ENCODE assay signal across 27 mouse cellular contexts in the genomic region with DNA sequence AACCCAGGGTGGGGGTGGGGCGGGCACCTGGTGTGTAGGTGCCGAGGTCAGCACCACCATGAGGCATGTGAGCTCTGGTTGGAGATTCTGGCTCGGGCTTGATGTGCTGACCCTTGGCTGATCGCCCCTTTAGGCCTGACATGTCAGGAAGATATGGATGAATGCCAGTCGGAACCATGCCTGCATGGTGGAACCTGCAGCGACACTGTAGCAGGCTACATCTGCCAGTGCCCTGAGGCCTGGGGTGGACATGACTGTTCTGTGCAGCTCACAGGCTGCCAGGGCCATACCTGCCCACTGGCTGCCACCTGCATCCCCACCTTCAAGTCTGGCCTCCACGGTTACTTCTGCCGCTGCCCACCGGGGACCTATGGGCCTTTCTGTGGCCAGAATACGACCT. TPM values are rescaled to one million over a fixed set of nuclear protein-coding genes. Genes with fewer than 3 reads are reported as not detected.
DNase-seq lines count a peak whose midpoint lies in the region; ATAC-seq and TF ChIP-seq lines count a peak whose summit lies in the region.
"Had no signal": no experiment of that assay in that cellular context is flagged by ENCODE, and none has a peak within 500 bp of the region (broad histone marks: within the 10 kb centered on the region; RNA-seq: fewer than 3 reads in every experiment).

No protein-coding gene starts in this region.

- 0 out of 2 replicates have a peak, but pooled peaks cover 14% of the 10 kb centered on the region for H3K27me3 ChIP-seq in lung, postnatal 0 days (replicated peaks; ENCODE audit: insufficient read depth, low read length)

- DNase-seq in cerebellum, adult 18-20 months = peak; percentile 44 to 45
- peak; percentile 41 for DNase-seq in cerebellum, adult 8-10 months
- DNase-seq in cerebellum, postnatal 10 days = peak; percentile 65 to 66
- no peak for DNase-seq in heart, postnatal 36 days
- no peak for DNase-seq in embryo, embryonic 11 days
- DNase-seq in lung, postnatal 0 days (ENCODE audit: low spot score) = no peak
- DNase-seq: adrenal gland, adult 8-10 months; adrenal gland, postnatal 25 days; B cell, adult 2 months; forebrain, postnatal 0 days; gastrocnemius, postnatal 25 days; heart, adult 18-20 months; heart, postnatal 10 days; heart, postnatal 4 days; kidney, adult 18-20 months; kidney, adult 9 months had no signal

- no peak overlapping the region for H3K9ac ChIP-seq in lung, postnatal 0 days (replicated peaks; ENCODE audit: low read depth)
- H3K9ac ChIP-seq: embryonic facial prominence, embryonic 12.5 days; embryonic facial prominence, embryonic 15.5 days; forebrain, postnatal 0 days; heart, embryonic 12.5 days; heart, embryonic 15.5 days; hindbrain, embryonic 14.5 days had no signal

- H3K9me3 ChIP-seq in lung, postnatal 0 days (ENCODE audit: low read length) = no peaks in the 10 kb centered on the region
- H3K9me3 ChIP-seq: embryonic facial prominence, embryonic 12.5 days; embryonic facial prominence, embryonic 15.5 days; heart, embryonic 12.5 days; heart, embryonic 15.5 days had no signal

- TF ChIP-seq EP300 in lung, postnatal 0 days (IDR thresholded peaks at IDR 0.05) = no peak

- TF ChIP-seq CTCF in lung, postnatal 0 days (IDR thresholded peaks at IDR 0.05) = no peak

- no peak overlapping the region for H3K4me3 ChIP-seq in lung, postnatal 0 days (ENCODE audit: low read depth, low read length)
- H3K4me3 ChIP-seq: embryonic facial prominence, embryonic 12.5 days; embryonic facial prominence, embryonic 15.5 days; heart, embryonic 12.5 days; heart, embryonic 15.5 days had no signal

- 85% methylated on average over 10 of the region's 10 CpGs for WGBS in lung, postnatal 0 days

- no peak for ATAC-seq in cerebellum, adult (ENCODE audit: insufficient number of reproducible peaks, low FRiP score, low TSS enrichment)
- ATAC-seq in lung, postnatal 0 days = no peak
- ATAC-seq: forebrain, embryonic 14.5 days; forebrain, postnatal 0 days; hindbrain, postnatal 0 days; inflammation-experienced regulatory T-cells, adult 6 months; intestine, embryonic 16.5 days had no signal

- H3K4me2 ChIP-seq in lung, postnatal 0 days (replicated peaks; ENCODE audit: low read depth, low read length) = no peak overlapping the region
- H3K4me2 ChIP-seq: embryonic facial prominence, embryonic 12.5 days; embryonic facial prominence, embryonic 15.5 days; heart, embryonic 12.5 days; heart, embryonic 15.5 days; hindbrain, embryonic 14.5 days had no signal

- no peaks in the 10 kb centered on the region for H3K4me1 ChIP-seq in lung, postnatal 0 days (ENCODE audit: insufficient read depth, low read depth, low read length)
- H3K4me1 ChIP-seq: embryonic facial prominence, embryonic 12.5 days had no signal

- H3K27ac ChIP-seq in lung, postnatal 0 days (ENCODE audit: low read length) = no peak overlapping the region
- H3K27ac ChIP-seq: embryonic facial prominence, embryonic 12.5 days; embryonic facial prominence, embryonic 15.5 days; heart, embryonic 15.5 days; hindbrain, embryonic 14.5 days; hindbrain, postnatal 0 days had no signal

- no peaks in the 10 kb centered on the region for H3K36me3 ChIP-seq in lung, postnatal 0 days (ENCODE audit: insufficient read depth, low read length)
- H3K36me3 ChIP-seq: embryonic facial prominence, embryonic 12.5 days; embryonic facial prominence, embryonic 15.5 days; heart, embryonic 15.5 days had no signal

- intact Hi-C loops in heart, postnatal 36 days (cut with DNase I) = no loop called here

RNA-seq across cellular contexts. Expression of a gene that starts 13.9 kb away (rescaled TPM):
- total RNA-seq in heart, postnatal 36 days (2021) = 1 to 10 TPM in 1 of 2 experiments, under 1 TPM in 1; 0.97 to 1.0 TPM
- 0.39 and 0.40 TPM in 2 replicates for polyA plus RNA-seq in lung, postnatal 0 days (2015; fragmentation: Nextera tagmentation; extraction: Ambion mirVana)
- total RNA-seq: gastrocnemius, postnatal 25 days; MEL had no signal
- polyA plus RNA-seq: inflammation-experienced regulatory T-cells, adult 6 months had no signal

Comparison
In these comparisons a context has a peak if more than half of its experiments do, and no peak if none do; other contexts are left out.
1. DNase-seq: peak in cerebellum, adult 18-20 months (2 of 2), cerebellum, adult 8-10 months (single experiment) and cerebellum, postnatal 10 days (2 of 2); none in heart, postnatal 36 days (0 of 2), embryo, embryonic 11 days (single experiment) and lung, postnatal 0 days (single experiment).